Mouse (Mus musculus) bone marrow macrophage, adult 2 months (primary cell): ENCODE results near the gene Cped1.

Experiments used
- CTCF ChIP-seq: IDR thresholded peaks from 2 replicates; pipeline ENCODE4 v1.5.1; 2012; ENCODE audit warnings: low read depth, mild to moderate bottlenecking, low read length, moderate library complexity
- POLR2A ChIP-seq: IDR thresholded peaks from 2 replicates; pipeline ENCODE4 v1.6.1; 2012; ENCODE audit warnings: mild to moderate bottlenecking, low read depth, low read length, borderline replicate concordance

- no peak for TF ChIP-seq CTCF
- TF ChIP-seq POLR2A, result no peak
Measured at GRCm38 (mm10) chr6:22135038-22135631, 149.4 kb downstream of the Cped1 start.
